ENCODE assay signal across 12 mouse cellular contexts in the genomic region with DNA sequence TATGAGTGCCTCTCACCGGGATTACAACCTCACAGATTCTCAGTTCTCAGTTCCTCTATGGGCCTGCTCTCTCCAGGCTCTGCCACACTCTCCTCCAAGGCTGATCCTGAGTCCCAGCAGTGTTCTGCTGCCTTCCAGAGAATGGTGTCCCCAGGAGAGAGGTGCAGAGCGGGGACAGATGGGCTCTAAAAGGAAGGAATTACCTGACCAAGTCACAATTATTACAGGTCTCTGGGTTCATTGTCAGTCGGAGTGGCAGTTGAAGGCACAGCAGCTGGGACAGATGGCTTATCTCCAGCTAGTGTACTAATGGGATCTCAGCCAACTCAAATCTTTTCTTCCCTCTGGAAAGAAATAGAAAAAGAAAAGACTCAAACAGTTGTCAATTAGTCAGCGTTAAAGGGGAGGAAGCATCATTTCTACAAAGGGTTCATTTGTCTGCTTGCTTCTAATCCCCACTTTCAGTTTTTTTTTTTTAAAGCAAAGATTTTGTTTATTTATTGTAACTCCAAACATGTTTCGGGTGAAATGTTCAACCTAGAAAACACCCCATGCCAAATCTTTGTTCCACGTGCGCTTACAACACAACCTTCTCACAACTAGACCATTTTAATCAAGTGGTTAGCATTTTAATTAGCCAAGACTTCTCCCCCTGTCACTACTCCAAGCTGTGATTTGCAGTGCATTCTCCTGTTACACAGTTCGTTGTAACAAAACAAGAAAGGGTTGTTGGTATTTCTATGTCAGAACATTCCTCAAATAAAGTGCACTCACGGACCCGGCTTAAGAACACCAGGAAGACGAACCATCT.
A peak's percentile ranks its signal among the peaks of the same experiment; 100 is the strongest.
DNase-seq lines count a peak whose midpoint lies in the region; ATAC-seq and TF ChIP-seq lines count a peak whose summit lies in the region.
"Had no signal": no experiment of that assay in that cellular context is flagged by ENCODE, and none has a peak within 500 bp of the region (broad histone marks: within the 10 kb centered on the region; RNA-seq: fewer than 3 reads in every experiment).

No protein-coding gene starts in this region.

- ATAC-seq in cerebellum, adult (ENCODE audit: insufficient number of reproducible peaks, low FRiP score, low TSS enrichment): no peak
- ATAC-seq in lung, postnatal 0 days: no peak
- peak; percentile 72 for ATAC-seq in hindbrain, embryonic 16.5 days
- no peak for ATAC-seq in stomach, postnatal 0 days (ENCODE audit: low FRiP score, low TSS enrichment)
- no peak for ATAC-seq in liver, embryonic 11.5 days (replicated peaks; ENCODE audit: low FRiP score)

- TF ChIP-seq EP300 in lung, postnatal 0 days (IDR thresholded peaks at IDR 0.05): no peak
- no peak for TF ChIP-seq EP300 in stomach, postnatal 0 days (optimal IDR thresholded peaks at IDR 0.05)

- no peak for TF ChIP-seq POLR2A in lung, adult 2 months (IDR thresholded peaks at IDR 0.05; ENCODE audit: borderline replicate concordance, extremely low read depth, low read depth, low read length)

- 51% methylated on average over 11 of the region's 11 CpGs for WGBS in lung, postnatal 0 days
- WGBS in lung, adult 2 months: 56% methylated on average over 11 of the region's 11 CpGs
- WGBS in hindbrain, embryonic 16.5 days: 42% methylated on average over 11 of the region's 11 CpGs
- 49% methylated on average over 11 of the region's 11 CpGs for WGBS in stomach, postnatal 0 days
- 75% methylated on average over 11 of the region's 11 CpGs for WGBS in liver, embryonic 11.5 days

- H3K36me3 ChIP-seq in lung, postnatal 0 days (ENCODE audit: insufficient read depth, low read length): no peaks in the 10 kb centered on the region
- H3K36me3 ChIP-seq in hindbrain, embryonic 16.5 days (ENCODE audit: control insufficient read depth, insufficient read depth, low read length): no peaks in the 10 kb centered on the region
- no peaks in the 10 kb centered on the region for H3K36me3 ChIP-seq in stomach, postnatal 0 days (ENCODE audit: control insufficient read depth, insufficient read depth, low read length)
- H3K36me3 ChIP-seq in liver, embryonic 11.5 days (ENCODE audit: control insufficient read depth, insufficient read depth, low read length): no peaks in the 10 kb centered on the region
- H3K36me3 ChIP-seq: limb, embryonic 12.5 days had no signal

- no peak overlapping the region for H3K9ac ChIP-seq in lung, postnatal 0 days (replicated peaks; ENCODE audit: low read depth)
- H3K9ac ChIP-seq in hindbrain, embryonic 16.5 days (ENCODE audit: low read depth, low read length): no peak overlapping the region
- H3K9ac ChIP-seq in stomach, postnatal 0 days (ENCODE audit: low read length): no peak overlapping the region
- H3K9ac ChIP-seq in liver, embryonic 11.5 days (ENCODE audit: low read depth, low read length): no peak overlapping the region
- H3K9ac ChIP-seq: limb, embryonic 12.5 days had no signal

- no peaks in the 10 kb centered on the region for H3K27me3 ChIP-seq in lung, postnatal 0 days (replicated peaks; ENCODE audit: insufficient read depth, low read length)
- no peaks in the 10 kb centered on the region for H3K27me3 ChIP-seq in hindbrain, embryonic 16.5 days (replicated peaks; ENCODE audit: control insufficient read depth, insufficient read depth, low read length)
- no peaks in the 10 kb centered on the region for H3K27me3 ChIP-seq in stomach, postnatal 0 days (ENCODE audit: control insufficient read depth, insufficient read depth, low read length)
- H3K27me3 ChIP-seq in liver, embryonic 11.5 days (replicated peaks; ENCODE audit: control insufficient read depth, insufficient read depth, low read length): no peaks in the 10 kb centered on the region
- H3K27me3 ChIP-seq: limb, embryonic 12.5 days had no signal

- no peak overlapping the region for H3K27ac ChIP-seq in lung, postnatal 0 days (ENCODE audit: low read length)
- no peak overlapping the region for H3K27ac ChIP-seq in hindbrain, embryonic 16.5 days (ENCODE audit: low read depth, low read length)
- no peak overlapping the region for H3K27ac ChIP-seq in stomach, postnatal 0 days (replicated peaks)
- H3K27ac ChIP-seq in liver, embryonic 11.5 days (ENCODE audit: low read depth, low read length): no peak overlapping the region
- H3K27ac ChIP-seq: limb, embryonic 12.5 days had no signal

- no peaks in the 10 kb centered on the region for H3K4me1 ChIP-seq in lung, postnatal 0 days (ENCODE audit: insufficient read depth, low read depth, low read length)
- no peaks in the 10 kb centered on the region for H3K4me1 ChIP-seq in lung, adult 2 months (ENCODE audit: control insufficient read depth, insufficient read depth, low read length)
- no peaks in the 10 kb centered on the region for H3K4me1 ChIP-seq in hindbrain, embryonic 16.5 days (ENCODE audit: control insufficient read depth, insufficient read depth, low read depth, low read length)
- H3K4me1 ChIP-seq in stomach, postnatal 0 days (replicated peaks; ENCODE audit: control insufficient read depth, insufficient read depth): no peaks in the 10 kb centered on the region
- no peaks in the 10 kb centered on the region for H3K4me1 ChIP-seq in liver, embryonic 11.5 days (replicated peaks; ENCODE audit: control insufficient read depth, insufficient read depth, low read length)
- H3K4me1 ChIP-seq: limb, embryonic 12.5 days had no signal

- H3K4me2 ChIP-seq in lung, postnatal 0 days (replicated peaks; ENCODE audit: low read depth, low read length): no peak overlapping the region
- no peak overlapping the region for H3K4me2 ChIP-seq in hindbrain, embryonic 16.5 days (ENCODE audit: low read length)
- no peak overlapping the region for H3K4me2 ChIP-seq in stomach, postnatal 0 days (replicated peaks; ENCODE audit: low read depth)
- no peak overlapping the region for H3K4me2 ChIP-seq in liver, embryonic 11.5 days
- H3K4me2 ChIP-seq: limb, embryonic 12.5 days had no signal

- no peaks in the 10 kb centered on the region for H3K9me3 ChIP-seq in lung, postnatal 0 days (ENCODE audit: low read length)
- H3K9me3 ChIP-seq in hindbrain, embryonic 16.5 days (ENCODE audit: control insufficient read depth, low read length): no peaks in the 10 kb centered on the region
- H3K9me3 ChIP-seq in stomach, postnatal 0 days (ENCODE audit: control insufficient read depth, low read length): no peaks in the 10 kb centered on the region
- no peaks in the 10 kb centered on the region for H3K9me3 ChIP-seq in liver, embryonic 11.5 days (ENCODE audit: control insufficient read depth, low read length)
- H3K9me3 ChIP-seq: limb, embryonic 12.5 days had no signal

- TF ChIP-seq CTCF in lung, postnatal 0 days (IDR thresholded peaks at IDR 0.05): no peak
- TF ChIP-seq CTCF in lung, adult 2 months (IDR thresholded peaks at IDR 0.05; ENCODE audit: insufficient read depth, low read length): no peak
- TF ChIP-seq CTCF in stomach, postnatal 0 days (IDR thresholded peaks at IDR 0.05; ENCODE audit: low read depth): no peak

- peak; percentile 7 to 9 for DNase-seq in cerebellum, postnatal 14 days
- DNase-seq in lung, postnatal 0 days (ENCODE audit: low spot score): peak; percentile 25
- no peak for DNase-seq in lung, adult 2 months
- peak; percentile 16 for DNase-seq in stomach, postnatal 0 days (ENCODE audit: low spot score)
- no peak for DNase-seq in liver, embryonic 11.5 days (ENCODE audit: low spot score)
- DNase-seq in right cerebral cortex, adult 2 months (ENCODE audit: low spot score in 2 of 2): no peak
- DNase-seq: heart, postnatal 4 days; kidney, postnatal 4 days; lung, postnatal 14 days had no signal

- H3K4me3 ChIP-seq in lung, postnatal 0 days (ENCODE audit: low read depth, low read length): no peak overlapping the region
- no peak overlapping the region for H3K4me3 ChIP-seq in lung, adult 2 months (replicated peaks; ENCODE audit: extremely low read depth, low read depth, low read length)
- no peak overlapping the region for H3K4me3 ChIP-seq in hindbrain, embryonic 16.5 days (ENCODE audit: low read length)
- no peak overlapping the region for H3K4me3 ChIP-seq in stomach, postnatal 0 days (ENCODE audit: low read depth, low read length)
- no peak overlapping the region for H3K4me3 ChIP-seq in liver, embryonic 11.5 days (ENCODE audit: low read depth, low read length)
- H3K4me3 ChIP-seq: limb, embryonic 12.5 days had no signal

Comparison
In these comparisons a context has a peak if more than half of its experiments do, and no peak if none do; other contexts are left out.
1. DNase-seq: peak in cerebellum, postnatal 14 days (2 of 2), lung, postnatal 0 days (single experiment) and stomach, postnatal 0 days (single experiment); none in lung, adult 2 months (single experiment), liver, embryonic 11.5 days (single experiment) and right cerebral cortex, adult 2 months (0 of 2).